Mouse (Mus musculus) lung, adult 18-20 months (tissue): ENCODE measurements around the gene Agrn.
A peak's percentile ranks its signal among the peaks of the same experiment; 100 is the strongest.

Experiments
- DNase-seq, 2 experiments: peaks; one replicate each; pipeline ENCODE4 v3.0.0; 2022; ENCODE audit warnings: mixed read lengths in 2 of 2

Gene Agrn

GRCm38 (mm10) chr4:156202462-156202893 is 5.2 kb upstream of the Agrn start:
- no peak for DNase-seq

GRCm38 (mm10) chr4:156200623-156201475 is 3.6 kb upstream of the Agrn start, which contains the start of gene Isg15:
Gene Isg15 (minus strand): TSS chr4:156200818.
- DNase-seq, result peak; percentile 21 to 52

- DNase-seq, result peak; percentile 90 to 94
Observed at GRCm38 (mm10) chr4:156197829-156198205, 529 bp upstream of the Agrn start.

GRCm38 (mm10) chr4:156195927-156196870 is 1.1 kb downstream of the Agrn start:
- DNase-seq, result peak; percentile 64 to 76

- no peak for DNase-seq
Observed at GRCm38 (mm10) chr4:156194346-156194745, 2.9 kb downstream of the Agrn start.

GRCm38 (mm10) chr4:156193906-156194305 is 3.4 kb downstream of the Agrn start:
- DNase-seq, result no peak

GRCm38 (mm10) chr4:156193200-156193590 is 4.1 kb downstream of the Agrn start:
- DNase-seq, result peak; percentile 74 to 85

DNA sequence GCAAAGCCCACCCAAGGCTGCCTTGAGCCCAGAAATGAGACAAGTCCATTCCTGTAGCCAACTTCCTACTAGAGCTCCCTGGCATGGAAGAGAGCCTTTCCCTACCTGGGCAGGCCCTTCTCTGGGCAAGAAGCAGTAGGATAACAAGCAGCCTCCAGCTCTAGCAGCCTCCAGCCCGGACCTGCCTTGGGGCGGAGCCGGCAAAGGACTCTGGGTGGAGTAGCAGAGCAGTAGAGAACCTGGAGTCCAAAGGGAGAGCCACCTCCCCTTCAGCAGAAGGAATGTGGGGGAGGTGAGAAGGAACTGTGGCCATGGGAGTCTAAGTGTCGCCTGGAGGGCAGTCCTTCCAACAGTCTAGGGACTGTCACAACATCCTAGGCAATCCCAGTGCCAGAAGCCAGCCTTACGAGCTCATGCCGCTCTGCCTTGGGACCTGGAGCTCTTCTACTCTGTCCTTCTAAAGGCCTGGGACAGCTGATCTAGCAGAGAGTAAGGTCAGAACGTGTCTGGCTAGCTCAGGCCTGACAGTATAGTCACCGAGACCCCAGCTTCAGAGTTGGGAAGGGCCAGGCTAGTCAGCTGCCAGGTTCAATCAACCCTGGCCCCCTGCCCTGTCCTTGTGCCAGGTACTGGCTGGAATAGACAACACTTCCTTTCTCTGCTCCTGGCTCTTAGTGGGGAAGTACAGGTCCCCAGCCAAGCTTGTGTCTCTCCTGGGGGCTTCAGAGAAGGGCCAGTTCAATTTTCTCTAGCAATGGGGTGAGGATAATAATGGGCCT is 4.7 kb downstream of the Agrn start:
- peak; percentile 88 to 92 for DNase-seq

- DNase-seq, result peak; percentile 46 to 65
Observed at GRCm38 (mm10) chr4:156188811-156189323, 8.4 kb downstream of the Agrn start.

GRCm38 (mm10) chr4:156188162-156188810 is 9.0 kb downstream of the Agrn start:
- no peak for DNase-seq

DNA sequence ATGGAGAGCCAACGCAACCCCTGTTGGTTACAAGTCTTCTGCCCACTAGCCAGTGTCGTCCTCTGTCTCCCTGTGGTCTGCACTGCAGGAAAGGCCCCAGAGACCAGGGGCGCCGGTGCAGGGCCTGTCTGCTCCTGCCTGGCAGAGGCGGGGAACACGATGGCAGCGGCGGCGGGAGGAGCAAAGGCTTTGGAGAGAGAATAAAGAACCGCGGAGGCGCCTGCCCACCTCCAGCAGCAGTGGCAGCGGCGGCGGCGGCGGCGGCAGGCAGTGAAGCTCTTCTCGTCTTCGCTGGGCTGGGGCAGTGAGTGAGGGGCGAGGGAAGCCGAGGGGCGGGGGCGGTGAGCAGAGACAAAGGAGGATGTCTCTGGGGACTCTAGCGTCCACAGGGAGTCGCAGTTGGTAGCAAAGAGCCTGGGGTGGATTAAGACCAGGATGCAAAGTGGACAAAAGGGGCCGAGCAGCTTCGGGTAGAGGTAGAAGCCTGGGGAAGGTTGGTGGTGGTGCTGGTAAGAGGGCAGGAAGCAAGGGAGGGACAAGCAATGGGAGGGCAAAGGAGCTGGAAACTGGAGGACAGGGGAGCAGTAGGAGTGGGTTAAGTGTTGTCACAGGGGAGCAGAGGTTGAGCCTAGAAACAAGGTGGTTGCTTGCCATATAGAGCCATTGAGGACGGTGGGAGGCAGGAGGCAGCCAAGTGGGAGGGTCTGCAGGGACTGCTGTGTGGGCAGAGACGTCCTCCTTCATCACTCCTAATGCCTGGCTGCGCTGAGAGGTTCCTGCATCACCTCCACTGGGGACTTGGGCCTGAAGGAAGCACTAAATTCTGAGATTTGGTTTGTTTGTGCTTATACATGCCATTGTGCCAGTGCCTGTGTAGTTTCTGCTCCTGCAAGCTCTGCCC is 11.1 kb downstream of the Agrn start:
- DNase-seq, result no peak

DNA sequence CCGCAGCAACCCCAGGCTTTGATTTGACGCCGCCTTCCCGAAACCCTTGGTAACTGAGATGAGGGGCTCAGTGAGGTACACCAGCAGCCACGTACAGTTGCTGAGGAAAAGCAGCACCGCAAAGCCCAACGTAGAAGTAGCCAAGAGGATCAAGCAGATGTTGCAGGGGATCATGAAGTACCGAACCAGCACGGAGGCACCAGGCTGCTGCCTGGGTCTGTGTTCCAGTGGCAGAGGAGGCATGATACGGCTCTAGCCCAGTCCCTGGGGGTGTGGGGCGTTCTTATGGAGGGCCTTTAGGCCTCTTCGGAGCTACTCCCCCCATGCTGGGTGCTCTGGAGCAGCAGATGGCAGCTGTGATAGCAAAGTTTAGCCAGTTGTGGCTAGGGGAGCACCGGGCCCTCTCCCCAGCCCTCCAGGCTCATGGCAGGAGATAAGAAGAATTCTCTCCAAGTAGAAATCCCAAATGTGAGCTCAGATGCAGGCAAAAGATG is 11.8 kb downstream of the Agrn start:
- DNase-seq, result no peak

DNA sequence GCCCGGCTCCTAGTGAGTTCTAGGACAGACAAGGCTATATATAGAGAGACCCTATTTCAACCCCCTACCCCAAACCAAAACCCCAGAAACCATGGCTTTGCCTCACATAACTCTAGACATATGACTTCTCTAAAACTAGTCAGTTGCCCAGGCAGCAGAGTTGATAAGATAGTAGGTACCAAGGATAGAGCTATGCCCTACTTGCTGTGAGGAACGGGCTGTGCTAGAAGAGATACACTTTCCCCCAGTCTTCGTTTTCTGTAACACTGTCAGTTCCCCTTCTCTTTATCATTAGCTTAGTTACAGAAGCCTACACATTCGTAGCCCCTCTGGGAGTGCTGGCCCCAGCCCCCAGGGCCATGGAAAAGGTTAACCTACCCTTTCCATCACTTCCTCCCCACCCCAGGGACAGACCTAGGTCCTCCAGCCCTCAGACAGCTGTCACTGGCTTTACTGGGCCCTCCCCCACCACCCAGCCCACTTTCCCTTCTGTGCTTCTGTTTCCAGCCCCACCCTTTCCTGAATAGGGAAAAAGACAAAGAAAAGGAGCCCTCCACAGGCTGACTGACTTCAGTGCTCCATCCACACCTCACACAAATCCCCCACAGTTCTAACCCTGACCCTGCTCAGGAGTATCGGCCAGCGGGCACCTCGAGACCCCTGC is 12.9 kb downstream of the Agrn start:
- no peak for DNase-seq

DNA sequence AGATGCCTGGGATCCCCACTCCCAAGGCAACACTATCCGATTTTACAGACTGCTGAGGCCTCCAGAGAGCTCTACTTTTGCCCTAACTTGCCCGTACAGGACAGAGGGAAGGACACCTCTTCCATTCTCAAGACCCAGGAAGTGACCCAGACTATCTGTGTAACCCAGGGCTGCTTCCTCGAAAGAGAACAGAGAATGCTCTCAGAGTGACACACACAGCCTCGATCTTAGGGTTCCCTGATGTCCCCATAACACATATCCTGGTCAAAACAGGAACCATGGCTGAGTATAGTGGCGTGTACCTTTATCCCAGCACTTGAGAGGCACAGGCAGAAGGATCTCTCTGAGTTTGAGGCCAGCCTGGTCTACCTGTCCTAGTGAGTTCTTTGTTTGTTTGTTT is 13.5 kb downstream of the Agrn start:
- DNase-seq, result no peak

DNA sequence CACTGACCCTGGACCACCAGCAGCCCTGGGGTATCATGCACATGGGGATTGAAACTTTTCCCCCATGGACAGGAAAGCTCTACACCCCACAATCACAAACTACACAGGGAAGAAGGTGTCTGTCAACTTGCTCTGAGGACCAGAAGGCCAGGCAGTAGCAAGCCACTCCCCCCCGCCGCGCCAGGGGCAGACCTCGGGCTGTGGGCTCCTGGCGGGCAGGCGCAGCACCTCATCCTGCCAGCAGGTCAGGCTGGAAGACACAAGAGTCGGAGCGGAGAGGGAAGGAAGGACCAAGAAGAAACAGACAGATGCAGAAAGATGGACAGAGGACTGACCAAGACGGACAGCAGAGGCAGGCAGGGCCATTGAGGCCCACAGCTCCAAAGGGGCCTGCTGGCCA is 19.7 kb downstream of the Agrn start:
- DNase-seq, result no peak

DNA sequence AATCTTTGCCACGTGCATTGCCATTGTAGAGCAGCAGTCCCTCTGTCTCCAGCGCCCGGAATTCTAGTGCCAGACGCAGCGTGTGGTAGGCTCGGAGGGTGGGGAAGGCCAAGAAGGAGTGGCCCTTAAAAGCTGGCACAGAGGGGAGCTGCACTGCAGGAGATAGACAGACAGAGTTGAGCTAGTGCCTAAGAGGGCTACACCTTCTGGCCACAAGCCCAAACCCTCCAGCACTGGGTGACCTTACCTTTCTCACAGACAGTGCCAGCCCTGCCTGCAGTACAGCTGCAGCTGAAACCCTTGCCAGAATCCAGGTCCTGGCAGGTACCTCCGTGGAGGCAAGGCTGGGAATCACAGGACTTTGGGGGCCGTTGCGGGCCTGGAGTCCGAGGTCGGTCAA is 25.5 kb downstream of the Agrn start:
- DNase-seq, result no peak

DNA sequence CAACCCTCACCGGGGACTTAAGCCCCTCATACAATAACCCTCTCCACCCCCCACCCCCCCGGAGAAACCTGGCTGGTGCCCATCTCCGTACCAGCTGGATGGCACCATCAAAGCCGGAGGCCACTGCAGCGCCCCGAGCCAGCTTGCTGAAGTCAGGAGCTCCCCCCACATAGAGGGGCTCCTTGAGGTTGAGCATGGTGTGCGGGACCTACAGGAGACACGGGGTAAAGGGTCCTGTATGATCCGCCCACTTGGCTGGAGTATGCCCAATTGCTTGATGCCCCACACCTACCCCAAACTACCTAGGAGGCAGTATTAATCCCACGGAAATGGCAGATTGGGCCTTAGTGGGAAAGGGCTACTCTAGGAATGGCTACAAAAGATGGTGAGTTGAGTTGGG is 28.2 kb downstream of the Agrn start:
- no peak for DNase-seq

GRCm38 (mm10) chr4:156168611-156169010 is 28.7 kb downstream of the Agrn start:
- DNase-seq, result no peak

- no peak for DNase-seq
Observed at GRCm38 (mm10) chr4:156166477-156166876, 30.8 kb downstream of the Agrn start.

GRCm38 (mm10) chr4:156154771-156155170 is 42.5 kb downstream of the Agrn start:
- DNase-seq, result no peak
